Mouse (Mus musculus) bone marrow macrophage, adult 2 months (primary cell): ENCODE results near the gene Git1.

Experiments
- CTCF ChIP-seq: IDR thresholded peaks from 2 replicates; pipeline ENCODE4 v1.5.1; 2012; ENCODE audit warnings: low read depth, mild to moderate bottlenecking, low read length, moderate library complexity
- POLR2A ChIP-seq: IDR thresholded peaks from 2 replicates; pipeline ENCODE4 v1.6.1; 2012; ENCODE audit warnings: mild to moderate bottlenecking, low read depth, low read length, borderline replicate concordance

- no peak for TF ChIP-seq CTCF
- TF ChIP-seq POLR2A: no peak
Measured at GRCm38 (mm10) chr11:77492311-77492871, 971 bp upstream of the Git1 start.
